Mouse (Mus musculus): ENCODE data around the gene Vmn1r87. TPM values are rescaled to one million over a fixed set of nuclear protein-coding genes. Genes with fewer than 3 reads are reported as not detected.
A peak's percentile ranks its signal among the peaks of the same experiment; 100 is the strongest.
"Not testable (repeated sequence)": the region's sequence is repeated elsewhere in the genome, so short reads cannot be mapped to it uniquely, and the experiment has no call there.

Vmn1r87 gene
- polyA plus RNA-seq (2014; fragmentation: Nextera tagmentation; extraction: Ambion mirVana), result not detected in 2 replicates

GRCm38 (mm10) chr7:13140057-13140456 is at the start of gene Vmn1r87:
Gene Vmn1r87 (minus strand): TSS chr7:13140157.
- no peak for ATAC-seq (ENCODE audit: low FRiP score)
- H3K4me2 ChIP-seq (replicated peaks), result no peak within 1 kb of the TSS
- no peak for DNase-seq (ENCODE audit: low spot score)
- no peaks in the 10 kb centered on the region for H3K4me1 ChIP-seq (replicated peaks; ENCODE audit: control insufficient read depth, insufficient read depth, low read length)
- H3K27ac ChIP-seq, result no peak within 1 kb of the TSS
- H3K9ac ChIP-seq, result no peak within 1 kb of the TSS
- H3K4me3 ChIP-seq (replicated peaks; ENCODE audit: low read length), result no peak within 1 kb of the TSS
- H3K9me3 ChIP-seq (ENCODE audit: control insufficient read depth, low read length), result no peaks in the 10 kb centered on the region
- 75% methylated on average over 1 of the region's 1 CpGs for WGBS
- no peaks in the 10 kb centered on the region for H3K36me3 ChIP-seq (replicated peaks; ENCODE audit: control insufficient read depth, insufficient read depth)
- no peaks in the 10 kb centered on the region for H3K27me3 ChIP-seq (ENCODE audit: control insufficient read depth, insufficient read depth, low read length)

GRCm38 (mm10) chr7:13159268-13159667 is 19.3 kb upstream of the Vmn1r87 start, which contains the start of gene Vmn1r88:
Gene Vmn1r88 (plus strand): TSS chr7:13159568.
- H3K27me3 ChIP-seq (ENCODE audit: control insufficient read depth, insufficient read depth, low read length), result no peaks in the 10 kb centered on the region
- no peak within 1 kb of the TSS for H3K4me3 ChIP-seq (replicated peaks; ENCODE audit: low read length)
- no peak within 1 kb of the TSS for H3K27ac ChIP-seq
- H3K4me2 ChIP-seq (replicated peaks), result no peak within 1 kb of the TSS
- H3K9me3 ChIP-seq (ENCODE audit: control insufficient read depth, low read length), result no peaks in the 10 kb centered on the region
- no peak for ATAC-seq (ENCODE audit: low FRiP score)
- DNase-seq (ENCODE audit: low spot score), result no peak
- no peaks in the 10 kb centered on the region for H3K4me1 ChIP-seq (replicated peaks; ENCODE audit: control insufficient read depth, insufficient read depth, low read length)
- no peaks in the 10 kb centered on the region for H3K36me3 ChIP-seq (replicated peaks; ENCODE audit: control insufficient read depth, insufficient read depth)
- no peak within 1 kb of the TSS for H3K9ac ChIP-seq

DNA sequence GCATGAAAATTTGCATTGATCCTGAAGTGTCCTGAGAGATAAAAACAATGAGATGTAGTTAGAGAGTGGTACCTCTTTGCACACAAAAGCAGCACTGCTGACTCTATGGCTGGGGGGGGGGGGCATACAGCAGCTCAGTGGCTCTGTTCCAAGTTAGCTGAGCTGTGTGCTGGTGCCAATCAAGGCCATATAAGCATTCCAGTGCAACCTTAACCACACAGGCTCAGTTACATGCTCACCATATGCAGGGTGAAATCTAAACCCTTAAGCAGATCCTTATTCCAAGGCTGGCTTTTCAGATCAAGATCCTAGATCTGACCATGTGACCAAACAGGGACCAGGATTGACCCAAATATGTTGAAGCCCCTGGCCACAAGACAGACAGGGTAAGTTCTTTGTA is 2.6 kb downstream of the Vmn1r87 start:
- Histone ChIP-seq H3K4me1 (replicated peaks; ENCODE audit: control insufficient read depth, insufficient read depth, low read length) (no peaks in the 10 kb centered on the region), H3K27me3 (ENCODE audit: control insufficient read depth, insufficient read depth, low read length) (no peaks in the 10 kb centered on the region), H3K4me3 (replicated peaks; ENCODE audit: low read length) (no peak overlapping the region), H3K27ac (no peak overlapping the region), H3K9me3 (ENCODE audit: control insufficient read depth, low read length) (no peaks in the 10 kb centered on the region), H3K4me2 (replicated peaks) (no peak overlapping the region), H3K36me3 (replicated peaks; ENCODE audit: control insufficient read depth, insufficient read depth) (no peaks in the 10 kb centered on the region), H3K9ac (no peak overlapping the region)
- ATAC-seq (ENCODE audit: low FRiP score) (no peak), DNase-seq (ENCODE audit: low spot score) (no peak)

DNA sequence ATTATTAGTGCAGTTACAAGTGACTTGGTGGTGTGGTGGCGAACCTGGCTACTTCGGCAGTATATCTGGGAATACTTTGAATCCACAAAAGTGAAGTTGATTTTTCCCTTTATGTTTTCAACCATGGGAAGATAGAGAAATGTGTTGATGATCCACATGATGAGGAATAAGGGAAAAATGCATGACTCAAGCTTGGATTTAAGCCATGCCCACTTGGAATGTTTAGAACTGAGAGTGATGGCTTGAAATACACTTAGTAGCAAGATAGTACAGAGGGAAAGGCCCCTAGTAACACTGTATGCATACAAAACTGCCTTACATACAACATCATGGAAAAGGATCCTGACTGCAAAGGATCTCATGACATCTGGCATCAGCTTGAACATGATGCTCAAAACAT is 8.1 kb downstream of the Vmn1r87 start:
- DNase-seq (ENCODE audit: low spot score), result no peak
- no peak overlapping the region for H3K9ac ChIP-seq
- 83% methylated on average over 2 of the region's 2 CpGs for WGBS
- no peaks in the 10 kb centered on the region for H3K27me3 ChIP-seq (ENCODE audit: control insufficient read depth, insufficient read depth, low read length)
- no peak overlapping the region for H3K4me2 ChIP-seq (replicated peaks)
- no peaks in the 10 kb centered on the region for H3K36me3 ChIP-seq (replicated peaks; ENCODE audit: control insufficient read depth, insufficient read depth)
- no peaks in the 10 kb centered on the region for H3K9me3 ChIP-seq (ENCODE audit: control insufficient read depth, low read length)
- no peaks in the 10 kb centered on the region for H3K4me1 ChIP-seq (replicated peaks; ENCODE audit: control insufficient read depth, insufficient read depth, low read length)
- no peak overlapping the region for H3K4me3 ChIP-seq (replicated peaks; ENCODE audit: low read length)
- no peak for ATAC-seq (ENCODE audit: low FRiP score)
- H3K27ac ChIP-seq, result no peak overlapping the region

DNA sequence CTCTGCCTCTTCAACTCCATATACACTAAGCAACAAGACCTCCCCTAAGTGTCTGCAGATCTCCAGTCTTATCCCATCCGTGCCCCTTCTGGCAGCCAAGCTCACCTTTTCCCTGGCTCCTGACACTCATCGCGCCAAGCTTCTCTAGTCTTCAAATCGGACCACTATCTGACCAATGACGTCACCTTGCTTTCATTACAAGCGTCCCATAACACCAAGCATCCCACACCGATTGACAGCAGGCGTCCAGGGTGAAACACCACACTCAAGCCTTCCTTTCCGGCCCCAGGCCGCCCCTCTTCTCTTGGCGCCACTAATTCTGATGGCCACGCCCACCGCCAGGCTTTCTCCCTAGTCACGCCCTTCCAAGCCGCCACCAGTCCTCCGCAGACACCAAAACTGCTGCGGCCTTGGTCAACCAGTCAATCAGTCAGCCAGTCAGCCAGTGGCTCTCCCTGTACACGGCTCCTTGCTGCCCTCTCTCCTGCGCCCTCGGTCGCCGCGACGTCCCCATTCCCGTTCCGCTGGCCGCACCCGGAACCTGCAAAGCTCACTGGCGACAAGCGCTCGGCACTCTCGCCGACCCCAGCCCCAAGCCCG is 16.3 kb downstream of the Vmn1r87 start:
- peak; percentile 94 for ATAC-seq (ENCODE audit: low FRiP score)
- not testable (repeated sequence) for DNase-seq (ENCODE audit: low spot score)

GRCm38 (mm10) chr7:13119817-13120216 is 20.1 kb downstream of the Vmn1r87 start, which contains the start of gene Vmn1r86:
Gene Vmn1r86 (minus strand): TSS chr7:13119917.
- no peaks in the 10 kb centered on the region for H3K9me3 ChIP-seq (ENCODE audit: control insufficient read depth, low read length)
- H3K4me3 ChIP-seq (replicated peaks; ENCODE audit: low read length), result no peak within 1 kb of the TSS
- no peak within 1 kb of the TSS for H3K9ac ChIP-seq
- DNase-seq (ENCODE audit: low spot score), result no peak
- no peak within 1 kb of the TSS for H3K27ac ChIP-seq
- H3K27me3 ChIP-seq (ENCODE audit: control insufficient read depth, insufficient read depth, low read length), result no peaks in the 10 kb centered on the region
- no peak for ATAC-seq (ENCODE audit: low FRiP score)
- no peaks in the 10 kb centered on the region for H3K36me3 ChIP-seq (replicated peaks; ENCODE audit: control insufficient read depth, insufficient read depth)
- H3K4me1 ChIP-seq (replicated peaks; ENCODE audit: control insufficient read depth, insufficient read depth, low read length), result no peaks in the 10 kb centered on the region
- no peak within 1 kb of the TSS for H3K4me2 ChIP-seq (replicated peaks)

More for the DNA sequence above, 16.3 kb downstream of the Vmn1r87 start:
- not testable (repeated sequence) for H3K9me3 ChIP-seq (ENCODE audit: control insufficient read depth, low read length); H3K36me3 ChIP-seq (replicated peaks; ENCODE audit: control insufficient read depth, insufficient read depth); H3K27ac ChIP-seq; H3K27me3 ChIP-seq (ENCODE audit: control insufficient read depth, insufficient read depth, low read length); H3K9ac ChIP-seq; H3K4me1 ChIP-seq (replicated peaks; ENCODE audit: control insufficient read depth, insufficient read depth, low read length)
- WGBS, result under 1% methylated on average over 11 of the region's 34 CpGs
- Histone ChIP-seq H3K4me3 (replicated peaks; ENCODE audit: low read length) (peak overlapping the region; percentile 22), H3K4me2 (replicated peaks) (peak overlapping the region; percentile 45)

GRCm38 (mm10) chr7:13095073-13095472 is 44.9 kb downstream of the Vmn1r87 start, which contains the start of gene Vmn1r85:
Gene Vmn1r85 (minus strand): TSS chr7:13095173.
- H3K9ac ChIP-seq, result no peak within 1 kb of the TSS
- no peaks in the 10 kb centered on the region for H3K27me3 ChIP-seq (ENCODE audit: control insufficient read depth, insufficient read depth, low read length)
- no peak within 1 kb of the TSS for H3K4me2 ChIP-seq (replicated peaks)
- no peaks in the 10 kb centered on the region for H3K9me3 ChIP-seq (ENCODE audit: control insufficient read depth, low read length)
- H3K36me3 ChIP-seq (replicated peaks; ENCODE audit: control insufficient read depth, insufficient read depth), result no peaks in the 10 kb centered on the region
- no peaks in the 10 kb centered on the region for H3K4me1 ChIP-seq (replicated peaks; ENCODE audit: control insufficient read depth, insufficient read depth, low read length)
- no peak for ATAC-seq (ENCODE audit: low FRiP score)
- H3K4me3 ChIP-seq (replicated peaks; ENCODE audit: low read length), result no peak within 1 kb of the TSS
- no peak within 1 kb of the TSS for H3K27ac ChIP-seq
- DNase-seq (ENCODE audit: low spot score), result no peak
- WGBS, result 68% methylated on average over 3 of the region's 3 CpGs

Other genes with a start within 250 kb of the Vmn1r87 start
- 10.5 and 13.0 TPM in 2 replicates for gene Zscan22, start 242.3 kb downstream of the Vmn1r87 start, polyA plus RNA-seq (2014; fragmentation: Nextera tagmentation; extraction: Ambion mirVana)
- gene Rps5, start 217.9 kb downstream of the Vmn1r87 start, polyA plus RNA-seq (2014; fragmentation: Nextera tagmentation; extraction: Ambion mirVana), result 671 and 781 TPM in 2 replicates
- 0.87 and 0.95 TPM in 2 replicates for gene Rnf225, start 212.7 kb downstream of the Vmn1r87 start, polyA plus RNA-seq (2014; fragmentation: Nextera tagmentation; extraction: Ambion mirVana)
- gene Zfp324, start 174.3 kb downstream of the Vmn1r87 start, polyA plus RNA-seq (2014; fragmentation: Nextera tagmentation; extraction: Ambion mirVana), result 12.2 and 13.9 TPM in 2 replicates
- gene Zfp446, start 162.3 kb downstream of the Vmn1r87 start, polyA plus RNA-seq (2014; fragmentation: Nextera tagmentation; extraction: Ambion mirVana), result 6.6 and 8.9 TPM in 2 replicates
- gene Slc27a5, start 142.0 kb downstream of the Vmn1r87 start, polyA plus RNA-seq (2014; fragmentation: Nextera tagmentation; extraction: Ambion mirVana), result 0.14 and 0.29 TPM in 2 replicates
- 268 and 271 TPM in 2 replicates for gene Trim28, start 141.0 kb downstream of the Vmn1r87 start, polyA plus RNA-seq (2014; fragmentation: Nextera tagmentation; extraction: Ambion mirVana)
- gene Zbtb45, start 130.1 kb downstream of the Vmn1r87 start, polyA plus RNA-seq (2014; fragmentation: Nextera tagmentation; extraction: Ambion mirVana), result 37.9 and 40.8 TPM in 2 replicates
- 173 and 184 TPM in 2 replicates for gene Chmp2a, start 105.3 kb downstream of the Vmn1r87 start, polyA plus RNA-seq (2014; fragmentation: Nextera tagmentation; extraction: Ambion mirVana)
- 178 and 179 TPM in 2 replicates for gene Ube2m, start 101.9 kb downstream of the Vmn1r87 start, polyA plus RNA-seq (2014; fragmentation: Nextera tagmentation; extraction: Ambion mirVana)
- 6.2 and 6.4 TPM in 2 replicates for gene Mzf1, start 85.4 kb downstream of the Vmn1r87 start, polyA plus RNA-seq (2014; fragmentation: Nextera tagmentation; extraction: Ambion mirVana)
- gene Vmn1r85, start 45.0 kb downstream of the Vmn1r87 start, polyA plus RNA-seq (2014; fragmentation: Nextera tagmentation; extraction: Ambion mirVana), result 0.11 and 0.21 TPM in 2 replicates
- not detected in 2 replicates for gene Vmn1r86, start 20.2 kb downstream of the Vmn1r87 start, polyA plus RNA-seq (2014; fragmentation: Nextera tagmentation; extraction: Ambion mirVana)
- not detected in 2 replicates for gene Vmn1r88, start 19.4 kb upstream of the Vmn1r87 start, polyA plus RNA-seq (2014; fragmentation: Nextera tagmentation; extraction: Ambion mirVana)
- not detected in 2 replicates for gene Vmn1r89, start 72.9 kb upstream of the Vmn1r87 start, polyA plus RNA-seq (2014; fragmentation: Nextera tagmentation; extraction: Ambion mirVana)
- gene Lig1, start 137.1 kb upstream of the Vmn1r87 start, polyA plus RNA-seq (2014; fragmentation: Nextera tagmentation; extraction: Ambion mirVana), result 32.7 and 37.7 TPM in 2 replicates
- gene Zswim9, start 138.6 kb upstream of the Vmn1r87 start, polyA plus RNA-seq (2014; fragmentation: Nextera tagmentation; extraction: Ambion mirVana), result 4.6 and 6.2 TPM in 2 replicates
- gene Pla2g4c, start 184.5 kb upstream of the Vmn1r87 start, polyA plus RNA-seq (2014; fragmentation: Nextera tagmentation; extraction: Ambion mirVana), result 0.50 and 0.68 TPM in 2 replicates

Measured in hindbrain, embryonic 14.5 days (tissue).